Mouse (Mus musculus): ENCODE measurements at regions not wholly inside any gene's neighbourhood (a gene's known extent, or its start where the extent isn't known, plus 50 kb on each side); places are given as distances from the start of the nearest gene placed in this dataset.

DNA sequence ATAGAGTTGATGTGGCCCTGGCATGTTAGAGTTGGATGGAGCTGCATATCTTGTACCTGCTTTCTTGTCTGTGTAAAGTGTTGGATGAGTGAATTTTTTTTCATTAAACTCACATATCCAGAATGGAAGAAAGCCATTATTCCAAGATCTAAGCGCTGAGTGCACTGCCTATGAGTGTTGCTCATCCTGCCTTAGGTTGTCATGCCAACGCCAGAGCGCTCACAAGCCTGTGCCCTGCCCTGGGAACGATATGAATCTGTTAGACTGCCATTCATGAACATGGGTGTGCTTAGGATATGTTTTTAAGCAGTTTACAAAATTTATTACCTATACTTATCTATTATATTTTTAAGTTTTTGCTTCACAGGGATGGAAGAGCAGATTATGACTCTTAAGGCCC is 163.5 kb downstream of the Kcne4 start:
- Histone ChIP-seq H3K4me1 (replicated peaks) (no peaks in the 10 kb centered on the region), H3K9ac (no peak overlapping the region), H3K9me3 (no peaks in the 10 kb centered on the region), H3K27ac (no peak overlapping the region), H3K36me3 (no peaks in the 10 kb centered on the region), H3K4me2 (replicated peaks) (no peak overlapping the region), H3K27me3 (replicated peaks) (no peaks in the 10 kb centered on the region), H3K4me3 (replicated peaks) (no peak overlapping the region)
- no peak for ATAC-seq
- 88% methylated on average over 4 of the region's 4 CpGs for WGBS

Data from intestine, embryonic 15.5 days (tissue).